Comparison of ENCODE assay signal across 19 mouse cellular contexts in genomic region chr5:130019461-130019860, GRCm38 (mm10).
"Had no signal": no experiment of that assay in that cellular context is flagged by ENCODE, and none has a peak within 500 bp of the region (broad histone marks: within the 10 kb centered on the region; RNA-seq: fewer than 3 reads in every experiment).

No protein-coding gene starts in this region.

- ATAC-seq: liver, postnatal 0 days; lung, postnatal 0 days; midbrain, embryonic 16.5 days had no signal

- H3K27ac ChIP-seq: liver, embryonic 15.5 days; lung, embryonic 15.5 days; midbrain, embryonic 10.5 days; midbrain, embryonic 12.5 days; neural tube, embryonic 13.5 days; neural tube, embryonic 15.5 days; stomach, embryonic 15.5 days; stomach, postnatal 0 days had no signal

- H3K9ac ChIP-seq: liver, embryonic 15.5 days; liver, postnatal 0 days; lung, embryonic 15.5 days; midbrain, embryonic 12.5 days; neural tube, embryonic 13.5 days; neural tube, embryonic 15.5 days; stomach, embryonic 15.5 days had no signal

- H3K4me3 ChIP-seq: liver, embryonic 15.5 days; lung, embryonic 15.5 days; midbrain, embryonic 10.5 days; midbrain, embryonic 12.5 days; myocyte; neural tube, embryonic 13.5 days; neural tube, embryonic 15.5 days; stomach, embryonic 15.5 days had no signal

- H3K27me3 ChIP-seq: liver, embryonic 15.5 days; lung, embryonic 15.5 days; midbrain, embryonic 12.5 days; neural tube, embryonic 13.5 days; neural tube, embryonic 15.5 days; stomach, embryonic 15.5 days had no signal

- H3K4me2 ChIP-seq: liver, embryonic 15.5 days; lung, embryonic 15.5 days; midbrain, embryonic 12.5 days; neural tube, embryonic 13.5 days; neural tube, embryonic 15.5 days; stomach, embryonic 15.5 days had no signal

- DNase-seq: liver, postnatal 0 days; lung, adult 2 months; lung, postnatal 4 days; midbrain, embryonic 14.5 days; right cerebral cortex, postnatal 14 days; thymus, adult 2 months; thymus, postnatal 25 days; thymus, postnatal 4 days had no signal

- H3K9me3 ChIP-seq: liver, embryonic 15.5 days; lung, embryonic 15.5 days; midbrain, embryonic 12.5 days; neural tube, embryonic 13.5 days; neural tube, embryonic 15.5 days; stomach, embryonic 15.5 days had no signal
